Mouse (Mus musculus): Measurements from ENCODE around the gene Kazn.

DNA sequence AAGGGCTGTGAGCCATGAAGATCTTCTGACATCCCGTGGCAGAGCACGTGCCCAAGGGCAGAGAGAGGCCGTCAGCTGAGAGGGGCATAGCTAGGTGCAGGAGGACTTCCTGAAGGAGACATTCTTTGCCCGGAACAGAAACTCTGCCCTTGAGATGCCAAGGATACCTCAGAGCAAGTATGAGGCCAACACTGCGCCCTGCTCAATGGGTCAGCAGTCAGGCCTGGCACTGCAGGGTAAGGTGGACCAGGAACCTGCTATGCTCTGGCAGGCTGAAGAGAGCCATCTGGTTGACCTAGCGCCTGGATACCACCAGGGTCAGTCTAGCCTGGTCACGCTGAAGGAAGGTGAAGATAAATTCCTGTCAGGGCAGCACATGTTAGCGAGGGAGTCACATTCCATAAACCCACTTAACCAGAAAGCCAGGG lies 46.0 kb downstream of the Kazn start:
- TF ChIP-seq POLR2A (IDR thresholded peaks at IDR 0.05; ENCODE audit: insufficient read depth, low read length) (no peak), EP300 (IDR thresholded peaks at IDR 0.05; ENCODE audit: insufficient read depth, low read depth, low read length) (no peak), CTCF (IDR thresholded peaks at IDR 0.05; ENCODE audit: low read depth, low read length) (no peak)

Data from ES-Bruce4 (cell line).